Mouse (Mus musculus) liver, embryonic 16.5 days (tissue): ENCODE measurements around the gene Pdx1. TPM values are rescaled to one million over a fixed set of nuclear protein-coding genes. Genes with fewer than 3 reads are reported as not detected.

ENCODE experiments used
- ATAC-seq: fragments of 200-750 bp; cut with Nextera tagmentation; 2 replicates; pipeline ENCODE4 v1.8.0; 2017; ENCODE audit warnings: low read depth, mild to moderate bottlenecking, moderate number of reproducible peaks, moderate library complexity
- H3K27ac ChIP-seq: fragments of 300-500 bp; sonication (generic); 2 replicates; pipeline ENCODE4 v1.5.1; 2014; ENCODE audit warnings: mild to moderate bottlenecking, low read length
- H3K27me3 ChIP-seq: fragments of 300-500 bp; sonication (generic); 2 replicates; pipeline ENCODE4 v1.6.1; 2014; ENCODE audit warnings: low read depth, low read length, mixed read lengths; ENCODE audit not compliant: control insufficient read depth, insufficient read depth
- H3K36me3 ChIP-seq: fragments of 300-500 bp; sonication (generic); 2 replicates; pipeline ENCODE4 v1.6.1; 2014; ENCODE audit warnings: mild to moderate bottlenecking; ENCODE audit not compliant: control insufficient read depth, insufficient read depth
- H3K4me1 ChIP-seq: fragments of 300-500 bp; sonication (generic); 2 replicates; pipeline ENCODE4 v1.6.1; 2014; ENCODE audit warnings: low read depth, low read length, mixed read lengths; ENCODE audit not compliant: control insufficient read depth
- H3K4me2 ChIP-seq: fragments of 300-500 bp; sonication (generic); 2 replicates; pipeline ENCODE4 v1.6.1; 2014; ENCODE audit warnings: low read depth, low read length, mixed read lengths
- H3K4me3 ChIP-seq: fragments of 300-500 bp; sonication (generic); 2 replicates; pipeline ENCODE4 v1.5.1; 2014; ENCODE audit warnings: low read depth, mild to moderate bottlenecking, low read length
- H3K9ac ChIP-seq: fragments of 300-500 bp; sonication (generic); 2 replicates; pipeline ENCODE4 v1.6.1; 2014; ENCODE audit warnings: low read depth, low read length
- H3K9me3 ChIP-seq: fragments of 300-500 bp; sonication (generic); replicated peaks from 2 replicates; pipeline ENCODE4 v1.6.1; 2016; ENCODE audit warnings: low read length; ENCODE audit not compliant: control insufficient read depth
- WGBS: fragments of 180-500 bp; shearing (Covaris S2); extraction: QIAGEN DNeasy Blood & Tissue Kit; methylation state at CpG from one replicate; pipeline ENCODE4 v1.1.7; 2014; ENCODE audit not compliant: insufficient replicate concordance; 5-methylcytosine and 5-hydroxymethylcytosine counted together
- polyA plus RNA-seq: library from polyadenylated mRNA; unstranded; fragments of >200 nt; fragmentation: Nextera tagmentation; extraction: Ambion mirVana; gene quantifications from 2 replicates; pipeline ENCODE4 v1.2.1, GENCODE M21; 2015

The Pdx1 gene
- polyA plus RNA-seq, 1 experiment from 2014 or later: 0.13 TPM

GRCm38 (mm10) chr5:147276701-147277546, 7.2 kb downstream of the Pdx1 start:
- peaks cover 64% of the 10 kb centered on the region for H3K27me3 ChIP-seq
- WGBS: 2% methylated on average over 18 of the region's 18 CpGs

GRCm38 (mm10) chr5:147277547-147277925, 7.8 kb downstream of the Pdx1 start:
- H3K4me2 ChIP-seq: no peak overlapping the region
- H3K4me1 ChIP-seq: no peaks in the 10 kb centered on the region
- H3K9ac ChIP-seq: no peak overlapping the region
- no peak for ATAC-seq
- 1% methylated on average over 13 of the region's 13 CpGs for WGBS
- no peak overlapping the region for H3K4me3 ChIP-seq
- no peaks in the 10 kb centered on the region for H3K36me3 ChIP-seq
- no peaks in the 10 kb centered on the region for H3K9me3 ChIP-seq
- no peak overlapping the region for H3K27ac ChIP-seq
- peaks cover 58% of the 10 kb centered on the region for H3K27me3 ChIP-seq

More at GRCm38 (mm10) chr5:147276701-147277546, 7.2 kb downstream of the Pdx1 start:
- no peaks in the 10 kb centered on the region for H3K4me1 ChIP-seq
- no peak overlapping the region for H3K4me3 ChIP-seq
- no peak overlapping the region for H3K27ac ChIP-seq
- no peaks in the 10 kb centered on the region for H3K36me3 ChIP-seq
- no peak overlapping the region for H3K4me2 ChIP-seq
- ATAC-seq: no peak
- H3K9me3 ChIP-seq: no peaks in the 10 kb centered on the region
- no peak overlapping the region for H3K9ac ChIP-seq

- ATAC-seq: no peak
- no peak overlapping the region for H3K4me3 ChIP-seq
- H3K36me3 ChIP-seq: no peaks in the 10 kb centered on the region
- no peaks in the 10 kb centered on the region for H3K9me3 ChIP-seq
- 61% methylated on average over 4 of the region's 4 CpGs for WGBS
- H3K4me1 ChIP-seq: no peaks in the 10 kb centered on the region
- no peaks in the 10 kb centered on the region; the same call in 1 of the 2 replicates for H3K27me3 ChIP-seq
- H3K4me2 ChIP-seq: no peak overlapping the region
- no peak overlapping the region for H3K9ac ChIP-seq
- no peak overlapping the region for H3K27ac ChIP-seq
These were observed 14.6 kb downstream of the Pdx1 start for GRCm38 (mm10) chr5:147284365-147284764.

GRCm38 (mm10) chr5:147291764-147292505, 22.2 kb downstream of the Pdx1 start:
- no peak for ATAC-seq
- H3K27me3 ChIP-seq: peaks cover 17% of the 10 kb centered on the region
- H3K36me3 ChIP-seq: no peaks in the 10 kb centered on the region
- no peak overlapping the region for H3K4me3 ChIP-seq
- 7% methylated on average over 16 of the region's 16 CpGs for WGBS
- no peak overlapping the region for H3K9ac ChIP-seq
- H3K4me1 ChIP-seq: peaks cover 3% of the 10 kb centered on the region; the same call in 1 of the 2 replicates
- 0 out of 2 replicates have a peak overlapping the region, but pooled peaks have one; percentile 20 for H3K4me2 ChIP-seq
- H3K9me3 ChIP-seq: no peaks in the 10 kb centered on the region
- no peak overlapping the region for H3K27ac ChIP-seq

- Histone ChIP-seq H3K4me2 (no peak overlapping the region), H3K4me3 (no peak overlapping the region), H3K27ac (no peak overlapping the region), H3K36me3 (no peaks in the 10 kb centered on the region), H3K27me3 (peaks cover 17% of the 10 kb centered on the region), H3K4me1 (peaks cover 3% of the 10 kb centered on the region; the same call in 1 of the 2 replicates), H3K9ac (no peak overlapping the region), H3K9me3 (no peaks in the 10 kb centered on the region)
- ATAC-seq: no peak
- 17% methylated on average over 13 of the region's 13 CpGs for WGBS
These were observed 22.9 kb downstream of the Pdx1 start for GRCm38 (mm10) chr5:147292506-147293120.

- H3K4me1 ChIP-seq: peaks cover 3% of the 10 kb centered on the region; the same call in 1 of the 2 replicates
- no peaks in the 10 kb centered on the region for H3K36me3 ChIP-seq
- H3K9me3 ChIP-seq: no peaks in the 10 kb centered on the region
- no peak overlapping the region for H3K9ac ChIP-seq
- no peak overlapping the region for H3K27ac ChIP-seq
- ATAC-seq: peak; percentile 55
- H3K4me2 ChIP-seq: no peak overlapping the region
- no peak overlapping the region for H3K4me3 ChIP-seq
- WGBS: 16% methylated on average over 18 of the region's 18 CpGs
- H3K27me3 ChIP-seq: peaks cover 21% of the 10 kb centered on the region
These were observed 23.6 kb downstream of the Pdx1 start for GRCm38 (mm10) chr5:147293127-147293910.

- WGBS: 13% methylated on average over 20 of the region's 20 CpGs
- Histone ChIP-seq H3K9ac (no peak overlapping the region), H3K4me2 (no peak overlapping the region), H3K4me3 (no peak overlapping the region), H3K27ac (no peak overlapping the region), H3K9me3 (no peaks in the 10 kb centered on the region), H3K4me1 (peaks cover 3% of the 10 kb centered on the region; the same call in 1 of the 2 replicates), H3K36me3 (no peaks in the 10 kb centered on the region), H3K27me3 (peaks cover 28% of the 10 kb centered on the region)
- no peak for ATAC-seq
These were observed 24.4 kb downstream of the Pdx1 start for GRCm38 (mm10) chr5:147294121-147294520.

GRCm38 (mm10) chr5:147297249-147297648, 27.5 kb downstream of the Pdx1 start:
- Histone ChIP-seq H3K36me3 (no peaks in the 10 kb centered on the region), H3K9me3 (no peaks in the 10 kb centered on the region), H3K9ac (no peak overlapping the region), H3K27me3 (peaks cover 56% of the 10 kb centered on the region), H3K4me3 (no peak overlapping the region), H3K27ac (no peak overlapping the region), H3K4me1 (peaks cover 1% of the 10 kb centered on the region; the same call in 1 of the 2 replicates), H3K4me2 (no peak overlapping the region)
- WGBS: 54% methylated on average over 5 of the region's 5 CpGs
- ATAC-seq: no peak
